Mouse (Mus musculus) CD4-positive, CD25-positive, alpha-beta regulatory T cell, adult 2 months (primary cell): Measurements from ENCODE around the gene Srsf6.
A peak's percentile ranks its signal among the peaks of the same experiment; 100 is the strongest.

ENCODE experiments used
- DNase-seq: peaks from one replicate; pipeline ENCODE4 v3.0.0-alpha.2; 2012; ENCODE audit warnings: low read depth, low spot score

Srsf6 gene

GRCm38 (mm10) chr2:162932706-162933105 is 1.4 kb downstream of the Srsf6 start:
- peak; percentile 24 for DNase-seq

DNA sequence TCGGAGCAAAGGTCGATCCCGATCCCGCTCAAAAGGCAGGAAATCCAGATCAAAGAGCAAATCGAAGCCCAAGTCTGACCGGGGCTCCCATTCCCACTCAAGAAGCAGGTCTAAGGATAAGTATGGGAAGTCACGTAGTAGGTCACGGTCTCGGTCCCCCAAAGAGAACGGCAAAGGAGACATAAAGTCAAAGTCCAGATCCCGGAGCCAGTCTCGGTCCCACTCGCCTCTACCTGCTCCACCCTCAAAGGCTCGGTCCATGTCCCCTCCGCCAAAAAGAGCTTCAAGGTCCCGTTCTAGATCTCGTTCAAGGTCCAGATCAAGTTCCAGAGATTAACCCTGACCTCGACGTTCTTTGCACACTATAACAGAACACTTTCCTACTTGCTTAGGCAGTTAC is 3.1 kb downstream of the Srsf6 start:
- DNase-seq, result no peak

GRCm38 (mm10) chr2:162935700-162936099 is 4.4 kb downstream of the Srsf6 start:
- DNase-seq, result no peak

DNA sequence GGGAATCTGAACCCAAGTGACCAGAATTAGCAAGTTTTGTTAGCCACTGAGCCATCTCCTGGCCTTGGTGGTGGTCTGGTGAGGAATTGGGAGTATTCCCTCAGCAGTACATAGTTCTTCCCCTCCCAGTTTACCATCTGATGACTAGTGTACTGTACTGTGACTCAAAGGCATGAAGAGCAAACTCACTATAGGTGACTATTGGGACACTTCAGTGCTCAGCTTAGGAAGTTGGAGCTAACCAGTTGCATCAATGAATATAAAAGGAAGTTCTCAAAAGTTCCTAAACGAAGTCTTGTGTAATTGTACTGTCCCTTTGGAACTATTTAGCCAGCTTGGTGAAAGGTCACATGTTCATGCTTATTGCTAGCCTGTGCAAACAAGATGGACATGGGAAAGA is 8.2 kb downstream of the Srsf6 start:
- DNase-seq, result no peak

DNA sequence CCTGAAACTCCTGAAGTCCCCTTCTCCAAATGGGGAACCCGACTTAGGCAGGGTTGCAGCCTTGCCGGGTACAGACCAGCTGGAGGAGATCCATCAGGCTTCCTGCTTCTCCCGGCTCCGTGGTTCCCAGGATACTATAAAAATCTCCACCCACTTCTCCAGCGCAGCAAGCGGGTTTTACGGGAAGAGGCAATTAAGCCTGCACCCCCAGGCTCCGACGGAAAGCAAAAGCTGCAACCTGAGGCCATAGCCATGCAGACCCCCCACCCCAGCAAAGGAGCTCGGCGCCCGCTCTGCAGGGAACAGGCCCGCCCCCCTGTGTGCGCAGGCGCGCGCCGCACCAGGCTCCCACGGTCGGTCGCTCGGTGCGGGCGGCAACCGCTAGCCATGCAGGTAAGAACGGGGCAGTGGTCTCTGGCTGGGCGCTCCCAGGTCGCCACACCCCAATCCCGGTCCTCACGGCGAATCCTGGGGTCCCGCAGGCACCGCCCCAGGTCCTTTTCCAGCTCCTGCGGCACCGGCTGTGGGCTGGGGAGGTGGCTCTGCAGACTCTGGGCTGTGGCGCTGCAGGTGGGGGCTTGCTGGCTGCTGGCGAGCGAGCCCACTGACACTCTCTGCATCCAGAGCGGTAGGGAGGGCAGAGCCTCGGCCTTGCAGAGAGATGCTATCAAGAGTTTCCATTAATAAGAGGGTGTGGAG is 12.0 kb downstream of the Srsf6 start, which contains the start of gene L3mbtl1:
Gene L3mbtl1, plus strand, starts transcription at position 325 of the 699 bp plus-strand sequence.
- DNase-seq, result peak; percentile 36

- DNase-seq, result peak; percentile 51
These were observed 12.6 kb downstream of the Srsf6 start for GRCm38 (mm10) chr2:162943931-162944330.

DNA sequence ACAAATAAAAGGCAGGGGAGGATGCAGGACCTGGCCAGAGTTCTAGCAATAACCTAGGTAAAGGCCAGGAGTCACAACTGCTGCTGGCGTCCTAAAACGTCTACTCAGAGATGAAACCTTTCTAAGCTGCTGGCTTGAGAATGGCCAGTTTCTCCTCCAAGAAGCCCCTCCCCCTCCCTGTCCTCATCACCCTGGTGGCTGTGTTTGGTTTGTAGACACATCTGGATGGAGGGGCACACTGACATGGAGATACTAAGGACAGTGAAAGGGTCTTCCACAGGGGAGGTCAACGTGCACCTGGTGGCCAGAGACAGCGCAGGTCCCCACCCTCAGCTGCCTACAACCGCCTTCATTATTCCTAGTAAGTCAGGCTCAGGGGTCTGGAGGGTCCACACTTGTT is 15.6 kb downstream of the Srsf6 start:
- DNase-seq, result no peak

- no peak for DNase-seq
These were observed 16.4 kb downstream of the Srsf6 start for GRCm38 (mm10) chr2:162947736-162948135.

GRCm38 (mm10) chr2:162948221-162948620 is 16.9 kb downstream of the Srsf6 start:
- DNase-seq, result no peak

- DNase-seq, result no peak
These were observed 19.4 kb downstream of the Srsf6 start for GRCm38 (mm10) chr2:162950776-162951175.

DNA sequence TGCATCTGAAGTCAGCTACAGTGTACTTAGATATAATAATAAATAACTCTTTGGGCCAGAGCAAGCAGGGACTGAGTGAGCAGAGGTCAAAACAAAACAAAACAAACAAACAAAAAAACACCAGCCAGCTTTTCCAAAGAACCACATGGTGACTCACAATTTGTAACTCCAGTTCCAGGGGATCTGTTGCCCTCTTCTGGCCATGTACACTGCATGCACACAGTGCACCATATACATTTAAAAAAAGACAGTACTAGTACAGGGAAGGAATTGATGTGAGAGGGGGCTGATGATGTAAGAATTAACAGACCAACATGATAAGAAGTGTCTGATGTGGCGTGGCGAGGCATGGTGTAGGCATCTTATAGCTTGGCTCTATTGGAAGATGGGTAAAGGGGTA is 25.5 kb downstream of the Srsf6 start:
- DNase-seq, result no peak

DNA sequence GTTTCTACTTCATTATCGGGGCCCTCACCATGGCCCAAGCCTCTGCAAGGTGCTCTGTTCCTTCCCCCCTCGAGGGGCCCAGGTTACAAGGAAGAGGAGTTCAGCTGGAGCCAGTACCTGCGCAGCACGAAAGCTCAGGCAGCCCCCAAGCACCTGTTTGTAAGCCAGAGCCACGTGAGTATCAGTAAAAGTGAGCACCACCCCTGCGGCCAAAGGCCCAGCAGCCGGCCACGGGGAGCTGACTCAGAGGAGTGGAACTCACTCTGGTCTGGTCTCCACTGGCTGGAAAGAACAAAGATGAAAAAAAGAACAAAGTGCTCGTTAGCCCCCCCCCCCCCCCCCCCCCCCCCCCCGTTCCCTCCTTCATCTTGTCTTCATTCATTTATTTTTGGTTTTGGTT is 30.0 kb downstream of the Srsf6 start:
- no peak for DNase-seq

GRCm38 (mm10) chr2:162966734-162967133 is 35.4 kb downstream of the Srsf6 start:
- no peak for DNase-seq

DNA sequence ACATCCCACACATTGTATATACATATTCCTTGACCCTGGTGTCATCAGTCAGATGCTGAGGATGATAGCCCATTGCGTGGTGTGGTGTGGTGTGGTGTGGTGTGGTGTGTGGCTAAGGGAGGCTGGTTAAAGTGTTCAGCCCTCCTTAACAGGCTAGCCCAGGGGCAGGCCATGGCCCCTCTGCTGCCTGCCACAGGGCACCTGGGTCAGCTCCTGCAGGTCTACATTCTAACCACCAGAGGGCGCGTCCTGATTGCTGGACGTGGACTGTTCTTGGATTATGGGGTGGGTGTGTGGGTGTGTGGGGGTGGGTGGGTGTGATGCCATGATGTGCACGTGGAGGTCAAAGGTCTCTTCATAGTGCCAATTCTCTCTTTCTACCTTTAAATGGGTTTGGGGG is 37.0 kb downstream of the Srsf6 start:
- DNase-seq, result peak; percentile 69

- DNase-seq, result no peak
These were observed 37.8 kb downstream of the Srsf6 start for GRCm38 (mm10) chr2:162969101-162969500.

DNA sequence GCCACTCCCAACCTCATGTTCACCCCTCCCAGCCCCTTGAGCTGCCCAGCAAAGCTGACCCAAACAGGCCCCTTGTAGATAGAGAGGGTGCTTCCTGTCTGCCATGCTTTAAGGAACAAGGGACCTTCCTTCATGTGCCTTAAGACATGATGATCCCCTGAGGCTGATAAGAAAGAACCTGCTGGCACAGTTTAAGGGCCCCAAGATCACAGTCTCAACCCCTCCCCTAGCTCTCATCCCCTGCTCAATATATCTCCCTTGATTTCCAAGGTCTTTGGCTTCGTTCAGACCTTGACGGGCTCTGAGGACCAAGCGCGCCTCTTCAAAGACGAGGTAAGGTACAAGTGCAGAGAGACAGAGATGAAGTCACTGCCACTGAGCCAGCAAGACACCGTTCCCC is 39.6 kb downstream of the Srsf6 start:
- DNase-seq, result no peak

- DNase-seq, result no peak
These were observed 41.4 kb downstream of the Srsf6 start for GRCm38 (mm10) chr2:162972752-162973151.

DNA sequence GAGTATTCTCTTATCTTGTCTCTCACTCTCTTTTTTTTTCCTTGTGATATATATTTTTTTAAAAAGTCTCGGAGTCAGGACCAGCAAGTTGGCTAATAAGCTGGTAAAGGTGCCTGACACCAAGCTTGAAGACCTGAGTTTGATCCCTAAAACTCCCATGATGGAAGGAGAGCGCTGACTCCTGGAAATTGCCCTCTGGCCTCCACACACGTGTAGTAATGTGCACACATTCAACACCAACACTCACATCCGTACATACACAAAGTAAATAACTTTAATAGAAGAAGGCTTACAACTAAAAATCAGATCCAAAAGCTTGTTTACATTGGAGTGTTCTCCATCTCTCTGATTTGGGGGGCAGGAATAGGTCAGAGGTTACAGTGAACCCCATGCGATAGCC is 41.9 kb downstream of the Srsf6 start:
- no peak for DNase-seq

GRCm38 (mm10) chr2:162973637-162974036 is 42.3 kb downstream of the Srsf6 start:
- no peak for DNase-seq

DNA sequence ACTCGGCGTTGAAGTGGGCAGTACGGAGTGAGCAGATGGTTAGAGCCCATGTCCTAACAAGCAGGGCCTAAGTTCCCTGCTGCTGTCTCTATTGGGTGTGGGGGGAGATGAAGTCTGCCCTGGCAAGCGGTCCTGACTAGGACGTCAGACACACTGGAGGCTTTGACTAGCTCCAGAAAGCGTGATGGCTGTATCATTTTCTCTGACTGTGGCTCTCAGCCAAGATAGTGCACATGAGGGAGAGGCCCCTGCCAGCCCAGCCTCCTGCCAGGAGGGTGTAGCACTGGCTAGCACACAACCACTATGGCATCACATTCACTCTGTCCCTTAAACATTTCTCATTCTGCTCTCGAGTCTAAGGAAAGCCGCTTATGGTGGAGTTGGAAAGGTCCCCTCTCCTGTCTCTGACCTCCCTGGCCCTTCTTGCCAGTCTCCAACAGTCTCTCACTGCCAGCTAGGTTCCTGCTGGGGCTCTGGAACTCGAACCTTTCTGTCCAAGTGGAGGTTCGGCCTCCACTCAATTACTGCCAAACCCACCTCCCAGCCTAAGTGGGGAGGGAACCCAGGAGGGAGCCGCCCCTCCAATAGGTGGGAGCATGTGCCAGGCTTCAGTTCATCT is 43.9 kb downstream of the Srsf6 start:
- DNase-seq, result no peak

DNA sequence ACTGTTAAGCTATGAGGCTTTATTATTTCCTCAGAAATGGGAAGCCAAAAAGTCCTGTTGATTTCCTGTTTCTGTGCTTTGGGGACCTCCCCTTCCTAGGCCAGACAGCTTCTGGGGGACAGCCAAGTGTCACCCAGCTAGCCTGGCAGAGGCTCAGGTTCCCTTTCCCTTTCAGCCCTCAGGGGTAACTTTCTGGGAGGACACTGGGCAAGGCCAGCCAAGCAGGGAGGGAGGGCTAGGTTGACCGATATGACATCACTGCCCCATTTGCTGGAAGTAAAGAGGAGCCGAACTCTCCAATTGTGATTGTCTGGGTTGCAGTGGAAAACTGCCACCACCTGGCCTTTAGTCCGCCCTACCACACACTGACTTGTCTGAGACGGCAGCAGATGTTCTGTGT is 44.7 kb downstream of the Srsf6 start:
- no peak for DNase-seq

DNA sequence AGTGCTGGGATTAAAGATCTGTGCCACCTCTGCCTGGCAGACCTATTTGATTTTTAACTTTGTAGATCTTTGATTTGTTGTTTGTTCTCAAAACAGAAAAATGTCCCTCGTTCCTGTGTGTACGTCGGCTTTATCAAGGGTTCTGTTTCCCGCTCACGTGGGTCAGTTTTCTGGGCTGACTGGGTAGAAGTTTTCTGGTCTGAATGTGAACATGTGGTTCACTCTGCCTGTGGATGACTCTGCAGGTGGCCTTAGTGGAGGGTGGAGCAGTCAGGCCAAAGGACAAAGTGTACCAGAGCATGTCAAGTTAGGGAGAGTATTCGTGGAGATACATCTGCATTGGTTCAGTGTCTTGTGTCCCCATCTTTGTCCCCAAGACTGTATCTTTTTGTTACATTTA is 53.1 kb downstream of the Srsf6 start:
- DNase-seq, result no peak

- DNase-seq, result no peak
These were observed 54.6 kb downstream of the Srsf6 start for GRCm38 (mm10) chr2:162985923-162986322.
